19 mouse cellular contexts compared by ENCODE assay signal in genomic region chr16:33494374-33494773, GRCm38 (mm10). TPM values are rescaled to one million over a fixed set of nuclear protein-coding genes. Genes with fewer than 3 reads are reported as not detected.
A peak's percentile ranks its signal among the peaks of the same experiment; 100 is the strongest.
DNase-seq lines count a peak whose midpoint lies in the region; ATAC-seq and TF ChIP-seq lines count a peak whose summit lies in the region.
"Had no signal": no experiment of that assay in that cellular context is flagged by ENCODE, and none has a peak within 500 bp of the region (broad histone marks: within the 10 kb centered on the region; RNA-seq: fewer than 3 reads in every experiment).

No protein-coding gene starts in this region.

- no peak for ATAC-seq in midbrain, embryonic 16.5 days
- ATAC-seq: activated CD4-positive, CD25-positive, alpha-beta regulatory T cell, adult 4 months; CD4-positive, CD25-positive, alpha-beta regulatory T cell, adult 4 months; Patski had no signal

- no peak for TF ChIP-seq CTCF in CH12.LX (conservative IDR thresholded peaks at IDR 0.05 in 1 of 2, IDR thresholded peaks at IDR 0.05 in 1 of 2; ENCODE audit: low read depth in 2 of 2, low read length in 2 of 2)

- H3K27ac ChIP-seq in CH12.LX (ENCODE audit: insufficient read depth, low read depth), result no peak overlapping the region
- H3K27ac ChIP-seq in midbrain, embryonic 16.5 days (ENCODE audit: low read length), result no peak overlapping the region

- no peaks in the 10 kb centered on the region for H3K27me3 ChIP-seq in CH12.LX (replicated peaks)
- H3K27me3 ChIP-seq in midbrain, embryonic 16.5 days (ENCODE audit: control insufficient read depth, insufficient read depth, low read depth, low read length), result no peaks in the 10 kb centered on the region
- H3K27me3 ChIP-seq: Patski had no signal

- TF ChIP-seq RAD21 in CH12.LX (IDR thresholded peaks at IDR 0.05; ENCODE audit: low read depth, low read length), result no peak

- in situ Hi-C loops in CH12.LX (cut with MboI; ENCODE audit: low pct_ligation_motif_present, low pct_unique_long_range_greater_than_20kb, low sequenced_read_pairs), result no loop called here

- H3K9me3 ChIP-seq in CH12.LX (replicated peaks; ENCODE audit: low read length), result peaks cover 1% of the 10 kb centered on the region
- H3K9me3 ChIP-seq in midbrain, embryonic 16.5 days (replicated peaks; ENCODE audit: control insufficient read depth, low read length, poor library complexity, severe bottlenecking), result no peaks in the 10 kb centered on the region
- H3K9me3 ChIP-seq: G1E had no signal

- WGBS in midbrain, embryonic 16.5 days, result 91% methylated on average over 4 of the region's 4 CpGs

- H3K4me2 ChIP-seq in CH12.LX (ENCODE audit: insufficient read depth, low read depth, poor library complexity, severe bottlenecking), result no peak overlapping the region
- H3K4me2 ChIP-seq in midbrain, embryonic 16.5 days (ENCODE audit: low read length), result no peak overlapping the region

- dilution Hi-C loops in CH12.LX (cut with MboI; ENCODE audit: extremely low pct_ligation_motif_present, extremely low pct_unique_long_range_greater_than_20kb, low sequenced_read_pairs), result no loop called here

- no peak overlapping the region for H3K4me3 ChIP-seq in CH12.LX (replicated peaks in 1 of 3; ENCODE audit: low read depth in 2 of 3, low read length in 2 of 3, poor library complexity in 1 of 3)
- no peak overlapping the region for H3K4me3 ChIP-seq in midbrain, embryonic 16.5 days (ENCODE audit: low read depth, low read length)

- peaks cover 0 to 11% of the 10 kb centered on the region in 2 experiments; a peak in 1 of 4 replicates for H3K4me1 ChIP-seq in CH12.LX (ENCODE audit: control insufficient read depth in 1 of 2, insufficient read depth in 2 of 2)
- no peaks in the 10 kb centered on the region for H3K4me1 ChIP-seq in midbrain, embryonic 16.5 days (ENCODE audit: control insufficient read depth, insufficient read depth, low read length)

- TF ChIP-seq POLR2A in CH12.LX (IDR thresholded peaks at IDR 0.05; ENCODE audit: low read depth, low read length), result no peak

- peak; percentile 63 for TF ChIP-seq EP300 in CH12.LX (IDR thresholded peaks at IDR 0.05; ENCODE audit: low read length)

- no peak overlapping the region for H3K9ac ChIP-seq in CH12.LX (ENCODE audit: insufficient read depth, low read depth)
- H3K9ac ChIP-seq in midbrain, embryonic 16.5 days (ENCODE audit: low read depth, low read length), result no peak overlapping the region

- peaks cover 39 to 68% of the 10 kb centered on the region in 2 experiments for H3K36me3 ChIP-seq in CH12.LX (replicated peaks in 1 of 2; ENCODE audit: control insufficient read depth in 1 of 2, insufficient read depth in 1 of 2, low read length in 1 of 2)
- H3K36me3 ChIP-seq in midbrain, embryonic 16.5 days (ENCODE audit: control insufficient read depth, insufficient read depth, low read length), result peaks cover 3% of the 10 kb centered on the region; the same call in 1 of the 2 replicates

- peak; percentile 35 for DNase-seq in CH12.LX (ENCODE audit: extremely low read depth)
- DNase-seq: adrenal gland, adult 2 months; adrenal gland, adult 8-10 months; adrenal gland, postnatal 10 days; adrenal gland, postnatal 14 days; adrenal gland, postnatal 25 days; adrenal gland, postnatal 36 days; B cell, adult 2 months; cerebellum, adult 11 months; cerebellum, adult 11-12 months; cerebellum, adult 18-20 months; cerebellum, adult 2 months; cerebellum, adult 8-10 months had no signal

- H3K79me2 ChIP-seq in CH12.LX (replicated peaks; ENCODE audit: control insufficient read depth, extremely low read depth, insufficient read depth, poor library complexity, severe bottlenecking), result 0 out of 2 replicates have a peak, but pooled peaks cover 3% of the 10 kb centered on the region

TF ChIP-seq in CH12.LX, 34 proteins besides CTCF, POLR2A, EP300 and RAD21:
- TF ChIP-seq IRF4 (IDR thresholded peaks at IDR 0.05; ENCODE audit: low read depth, low read length) (peak; percentile 44; the same call in 1 of the 2 replicates), JUND (conservative IDR thresholded peaks at IDR 0.05; ENCODE audit: low read depth, low read length) (0 out of 2 replicates have a peak, but pooled peaks have one; percentile 41), BHLHE40 (IDR thresholded peaks at IDR 0.05; ENCODE audit: low read depth, low read length) (peak; percentile 82), ETS1 (conservative IDR thresholded peaks at IDR 0.05; ENCODE audit: low read depth, low read length) (peak; percentile 70), SIN3A (IDR thresholded peaks at IDR 0.05; ENCODE audit: low read length) (no peak), JUN (IDR thresholded peaks at IDR 0.05; ENCODE audit: insufficient read depth, low read depth, low read length) (peak; percentile 21; the same call in 1 of the 2 replicates)

RNA-seq across cellular contexts. Expression of gene Slc12a8, which starts 22.8 kb away (rescaled TPM):
- 7.7 and 17.4 TPM in 2 replicates for total RNA-seq in CH12.LX (2012; rRNA removed)
- total RNA-seq in CH12.LX (2014; rRNA removed), result 12.2 and 12.9 TPM in 2 replicates
- polyA plus RNA-seq in CH12.LX (2012; ENCODE audit: insufficient read length, low read depth), result 14.2 and 16.5 TPM in 2 replicates
- polyA plus RNA-seq in midbrain, embryonic 16.5 days (2015; fragmentation: Nextera tagmentation; extraction: Ambion mirVana), result 1.1 and 1.2 TPM in 2 replicates
- total RNA-seq: MEL had no signal
- polyA plus RNA-seq: G1E had no signal
